Mouse (Mus musculus): ENCODE measurements at regions not wholly inside any gene's neighbourhood (a gene's known extent, or its start where the extent isn't known, plus 50 kb on each side); places are given as distances from the start of the nearest gene placed in this dataset.

GRCm38 (mm10) chr9:90683319-90683718, 412.7 kb upstream of the Tbc1d2b start:
- no peak for ATAC-seq (replicated peaks; ENCODE audit: poor library complexity, severe bottlenecking)

GRCm38 (mm10) chr9:90690066-90690465, 419.5 kb upstream of the Tbc1d2b start:
- no peak for ATAC-seq (replicated peaks; ENCODE audit: poor library complexity, severe bottlenecking)

GRCm38 (mm10) chr9:90691137-90691536, 420.5 kb upstream of the Tbc1d2b start:
- ATAC-seq (replicated peaks; ENCODE audit: poor library complexity, severe bottlenecking), result no peak

- no peak for ATAC-seq (replicated peaks; ENCODE audit: poor library complexity, severe bottlenecking)
These were observed 421.4 kb upstream of the Tbc1d2b start for GRCm38 (mm10) chr9:90691676-90692661.

GRCm38 (mm10) chr9:90693031-90693671, 422.5 kb upstream of the Tbc1d2b start:
- no peak for ATAC-seq (replicated peaks; ENCODE audit: poor library complexity, severe bottlenecking)

GRCm38 (mm10) chr9:90694051-90694645, 423.5 kb upstream of the Tbc1d2b start:
- no peak for ATAC-seq (replicated peaks; ENCODE audit: poor library complexity, severe bottlenecking)

GRCm38 (mm10) chr9:90695693-90696092, 425.1 kb upstream of the Tbc1d2b start:
- ATAC-seq (replicated peaks; ENCODE audit: poor library complexity, severe bottlenecking), result no peak

GRCm38 (mm10) chr9:90697279-90698000, 426.8 kb upstream of the Tbc1d2b start:
- ATAC-seq (replicated peaks; ENCODE audit: poor library complexity, severe bottlenecking), result no peak

GRCm38 (mm10) chr9:90698439-90698838, 427.8 kb upstream of the Tbc1d2b start:
- no peak for ATAC-seq (replicated peaks; ENCODE audit: poor library complexity, severe bottlenecking)

GRCm38 (mm10) chr9:90699064-90699463, 428.5 kb upstream of the Tbc1d2b start:
- ATAC-seq (replicated peaks; ENCODE audit: poor library complexity, severe bottlenecking), result peak; percentile 62

GRCm38 (mm10) chr9:90700236-90701179, 429.9 kb upstream of the Tbc1d2b start:
- no peak for ATAC-seq (replicated peaks; ENCODE audit: poor library complexity, severe bottlenecking)

- no peak for ATAC-seq (replicated peaks; ENCODE audit: poor library complexity, severe bottlenecking)
These were observed 430.7 kb upstream of the Tbc1d2b start for GRCm38 (mm10) chr9:90701180-90701765.

GRCm38 (mm10) chr9:90713685-90714084, 443.1 kb upstream of the Tbc1d2b start:
- ATAC-seq (replicated peaks; ENCODE audit: poor library complexity, severe bottlenecking), result no peak

GRCm38 (mm10) chr9:90731450-90731849, 460.8 kb upstream of the Tbc1d2b start:
- ATAC-seq (replicated peaks; ENCODE audit: poor library complexity, severe bottlenecking), result no peak

GRCm38 (mm10) chr9:90757175-90757574, 486.6 kb upstream of the Tbc1d2b start:
- ATAC-seq (replicated peaks; ENCODE audit: poor library complexity, severe bottlenecking), result no peak

- ATAC-seq (replicated peaks; ENCODE audit: poor library complexity, severe bottlenecking), result no peak
These were observed 503.7 kb upstream of the Tbc1d2b start for GRCm38 (mm10) chr9:90774296-90774695.

- no peak for ATAC-seq (replicated peaks; ENCODE audit: poor library complexity, severe bottlenecking)
These were observed 518.9 kb upstream of the Tbc1d2b start for GRCm38 (mm10) chr9:90789545-90789944.

GRCm38 (mm10) chr9:90791871-90792270, 521.3 kb upstream of the Tbc1d2b start:
- no peak for ATAC-seq (replicated peaks; ENCODE audit: poor library complexity, severe bottlenecking)

- ATAC-seq (replicated peaks; ENCODE audit: poor library complexity, severe bottlenecking), result no peak
These were observed 545.4 kb upstream of the Zic4 start for GRCm38 (mm10) chr9:90816844-90817243.
